Mouse (Mus musculus) hindbrain, embryonic 16.5 days (tissue): ENCODE measurements around the gene Etfbkmt. TPM values are rescaled to one million over a fixed set of nuclear protein-coding genes. Genes with fewer than 3 reads are reported as not detected.
"Not testable (repeated sequence)": the region's sequence is repeated elsewhere in the genome, so short reads cannot be mapped to it uniquely, and the experiment has no call there.

Source experiments
- ATAC-seq: fragments of 200-750 bp; cut with Nextera tagmentation; 2 replicates; pipeline ENCODE4 v1.8.0; 2017; ENCODE audit warnings: moderate TSS enrichment, moderate library complexity
- H3K27ac ChIP-seq: fragments of 300-500 bp; sonication (generic); 2 replicates; pipeline ENCODE4 v1.5.1; 2014; ENCODE audit warnings: low read depth, mild to moderate bottlenecking, control low read depth, low read length, moderate library complexity
- H3K27me3 ChIP-seq: fragments of 300-500 bp; sonication (generic); replicated peaks from 2 replicates; pipeline ENCODE4 v1.6.1; 2014; ENCODE audit warnings: low read length; ENCODE audit not compliant: control insufficient read depth, insufficient read depth
- H3K36me3 ChIP-seq: fragments of 300-500 bp; sonication (generic); 2 replicates; pipeline ENCODE4 v1.6.1; 2014; ENCODE audit warnings: mild to moderate bottlenecking, low read length, moderate library complexity, mixed read lengths; ENCODE audit not compliant: control insufficient read depth, insufficient read depth
- H3K4me1 ChIP-seq: fragments of 300-500 bp; sonication (generic); 2 replicates; pipeline ENCODE4 v1.6.1; 2014; ENCODE audit warnings: low read depth, low read length; ENCODE audit not compliant: control insufficient read depth, insufficient read depth
- H3K4me2 ChIP-seq: fragments of 300-500 bp; sonication (generic); 2 replicates; pipeline ENCODE4 v1.6.1; 2014; ENCODE audit warnings: mild to moderate bottlenecking, low read length, control low read depth, moderate library complexity
- H3K4me3 ChIP-seq: fragments of 300-500 bp; sonication (generic); 2 replicates; pipeline ENCODE4 v1.5.1; 2014; ENCODE audit warnings: mild to moderate bottlenecking, low read length, control low read depth, moderate library complexity
- H3K9ac ChIP-seq: fragments of 300-500 bp; sonication (generic); 2 replicates; pipeline ENCODE4 v1.6.1; 2014; ENCODE audit warnings: low read depth, mild to moderate bottlenecking, control low read depth, low read length, moderate library complexity
- H3K9me3 ChIP-seq: fragments of 300-500 bp; sonication (generic); 2 replicates; pipeline ENCODE4 v1.6.1; 2014; ENCODE audit warnings: mild to moderate bottlenecking, low read length, moderate library complexity; ENCODE audit not compliant: control insufficient read depth
- WGBS: fragments of 180-500 bp; shearing (Covaris S2); extraction: QIAGEN DNeasy Blood & Tissue Kit; methylation state at CpG from one replicate; pipeline ENCODE4 v1.1.7; 2014; 5-methylcytosine and 5-hydroxymethylcytosine counted together
- polyA plus RNA-seq: library from polyadenylated mRNA; unstranded; fragments of >200 nt; fragmentation: Nextera tagmentation; extraction: Ambion mirVana; gene quantifications from 2 replicates; pipeline ENCODE4 v1.2.1, GENCODE M21; 2015

Gene Etfbkmt
- polyA plus RNA-seq, 1 experiment from 2014 or later: 7.6 TPM

DNA sequence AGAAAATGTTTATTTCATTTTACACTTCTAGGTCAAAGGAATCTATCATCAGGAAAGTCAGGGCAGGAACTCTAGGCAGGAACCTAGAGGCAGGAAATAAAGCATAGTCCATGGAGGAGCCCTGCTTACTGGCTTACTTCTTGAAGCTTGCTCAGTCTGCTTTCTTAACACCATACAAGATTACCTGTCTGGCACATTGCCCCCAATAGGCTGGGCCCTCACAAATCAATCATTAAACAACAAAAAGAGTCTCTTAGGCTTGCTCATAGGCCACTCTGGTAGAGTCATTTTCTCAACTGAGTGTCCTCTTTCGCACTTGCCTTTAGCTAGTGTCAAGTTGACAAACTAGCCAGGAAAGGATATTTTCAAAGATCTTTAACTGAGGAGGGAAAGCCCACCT is 5.5 kb downstream of the Etfbkmt start:
- ATAC-seq: no peak
- H3K4me3 ChIP-seq: no peak overlapping the region
- no peaks in the 10 kb centered on the region for H3K27me3 ChIP-seq
- H3K4me2 ChIP-seq: no peak overlapping the region
- H3K4me1 ChIP-seq: peaks cover 7% of the 10 kb centered on the region
- no peak overlapping the region for H3K9ac ChIP-seq
- no peaks in the 10 kb centered on the region for H3K9me3 ChIP-seq
- no peaks in the 10 kb centered on the region for H3K36me3 ChIP-seq
- 94% methylated on average over 1 of the region's 1 CpGs for whole genome bisulfite sequencing
- no peak overlapping the region for H3K27ac ChIP-seq

- no peaks in the 10 kb centered on the region for H3K4me1 ChIP-seq
- no peak overlapping the region for H3K4me3 ChIP-seq
- no peak for ATAC-seq
- H3K4me2 ChIP-seq: no peak overlapping the region
- H3K9me3 ChIP-seq: no peaks in the 10 kb centered on the region
- 90% methylated on average over 7 of the region's 7 CpGs for WGBS
- H3K9ac ChIP-seq: no peak overlapping the region
- no peaks in the 10 kb centered on the region for H3K27me3 ChIP-seq
- peaks cover 2% of the 10 kb centered on the region; the same call in 1 of the 2 replicates for H3K36me3 ChIP-seq
- H3K27ac ChIP-seq: no peak overlapping the region
Observed at GRCm38 (mm10) chr6:149148436-149149229, 9.0 kb downstream of the Etfbkmt start.

GRCm38 (mm10) chr6:149152119-149152518 is 12.5 kb downstream of the Etfbkmt start:
- Histone ChIP-seq H3K36me3 (peaks cover 9% of the 10 kb centered on the region), H3K9me3 (no peaks in the 10 kb centered on the region), H3K4me2 (no peak overlapping the region), H3K27me3 (no peaks in the 10 kb centered on the region), H3K9ac (no peak overlapping the region), H3K4me3 (no peak overlapping the region), H3K27ac (no peak overlapping the region), H3K4me1 (no peaks in the 10 kb centered on the region)
- WGBS: 91% methylated on average over 2 of the region's 2 CpGs
- no peak for ATAC-seq

- no peaks in the 10 kb centered on the region for H3K4me1 ChIP-seq
- H3K9ac ChIP-seq: no peak overlapping the region
- no peak overlapping the region for H3K4me2 ChIP-seq
- H3K27me3 ChIP-seq: no peaks in the 10 kb centered on the region
- no peak overlapping the region for H3K4me3 ChIP-seq
- H3K9me3 ChIP-seq: no peaks in the 10 kb centered on the region
- WGBS: 49% methylated on average over 6 of the region's 6 CpGs
- no peak overlapping the region for H3K27ac ChIP-seq
- no peak for ATAC-seq
- peaks cover 12% of the 10 kb centered on the region for H3K36me3 ChIP-seq
Observed at GRCm38 (mm10) chr6:149153473-149154115, 13.9 kb downstream of the Etfbkmt start.

GRCm38 (mm10) chr6:149154116-149155030 is 14.7 kb downstream of the Etfbkmt start:
- no peak overlapping the region for H3K27ac ChIP-seq

GRCm38 (mm10) chr6:149155031-149155841 is 15.6 kb downstream of the Etfbkmt start:
- Histone ChIP-seq H3K4me1 (no peaks in the 10 kb centered on the region), H3K27me3 (no peaks in the 10 kb centered on the region), H3K9me3 (no peaks in the 10 kb centered on the region), H3K4me2 (no peak overlapping the region), H3K27ac (no peak overlapping the region), H3K9ac (no peak overlapping the region), H3K4me3 (no peak overlapping the region), H3K36me3 (peaks cover 12% of the 10 kb centered on the region)
- WGBS: 67% methylated on average over 3 of the region's 3 CpGs
- no peak for ATAC-seq

More at GRCm38 (mm10) chr6:149154116-149155030, 14.7 kb downstream of the Etfbkmt start:
- 26% methylated on average over 8 of the region's 8 CpGs for WGBS
- Histone ChIP-seq H3K4me2 (no peak overlapping the region), H3K9ac (no peak overlapping the region), H3K4me3 (no peak overlapping the region), H3K4me1 (no peaks in the 10 kb centered on the region), H3K36me3 (peaks cover 12% of the 10 kb centered on the region), H3K27me3 (no peaks in the 10 kb centered on the region), H3K9me3 (no peaks in the 10 kb centered on the region)
- no peak for ATAC-seq

DNA sequence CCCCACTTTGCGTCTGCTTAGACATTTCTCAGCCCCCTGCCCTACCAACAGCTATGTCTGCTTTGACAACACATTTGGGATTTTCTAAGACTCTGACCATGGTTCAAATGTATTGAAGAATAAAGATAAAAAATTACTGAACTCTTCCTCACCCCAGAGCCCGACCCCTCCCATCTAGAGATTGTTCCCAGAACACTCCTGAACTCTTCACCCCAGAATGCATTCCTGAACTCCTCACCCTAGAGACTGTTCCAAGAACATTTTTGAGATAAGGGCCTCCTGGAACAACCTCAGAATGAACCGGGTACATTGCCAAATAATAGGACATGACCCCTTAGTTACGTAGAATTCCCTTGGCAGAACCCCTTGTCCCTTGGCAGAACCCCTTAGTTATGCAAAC is 27.4 kb downstream of the Etfbkmt start:
- H3K9ac ChIP-seq, H3K27me3 ChIP-seq, H3K4me2 ChIP-seq, H3K9me3 ChIP-seq, H3K4me1 ChIP-seq, H3K4me3 ChIP-seq, H3K27ac ChIP-seq, ATAC-seq: not testable (repeated sequence)
- peaks cover 23% of the 10 kb centered on the region for H3K36me3 ChIP-seq
- WGBS: 85% methylated on average over 3 of the region's 4 CpGs

- Histone ChIP-seq H3K27me3 (no peaks in the 10 kb centered on the region), H3K9ac (no peak overlapping the region), H3K4me3 (no peak overlapping the region), H3K9me3 (no peaks in the 10 kb centered on the region), H3K36me3 (peaks cover 23% of the 10 kb centered on the region), H3K4me2 (no peak overlapping the region), H3K27ac (no peak overlapping the region), H3K4me1 (no peaks in the 10 kb centered on the region)
- no peak for ATAC-seq
- 100% methylated on average over 1 of the region's 1 CpGs for WGBS
Observed at GRCm38 (mm10) chr6:149167672-149168071, 28.0 kb downstream of the Etfbkmt start.
